ENCODE assay signal across 24 mouse cellular contexts in genomic region chr5:100945336-100945735, GRCm38 (mm10).
A peak's percentile ranks its signal among the peaks of the same experiment; 100 is the strongest.
DNase-seq lines count a peak whose midpoint lies in the region; ATAC-seq and TF ChIP-seq lines count a peak whose summit lies in the region.
"Had no signal": no experiment of that assay in that cellular context is flagged by ENCODE, and none has a peak within 500 bp of the region (broad histone marks: within the 10 kb centered on the region; RNA-seq: fewer than 3 reads in every experiment).

No protein-coding gene starts in this region.

- peak; percentile 37 for DNase-seq in heart, adult 11 months
- no peak for DNase-seq in heart, postnatal 14 days
- DNase-seq in kidney, adult 2 months: peak; percentile 59
- DNase-seq in kidney, adult 9 months: peak; percentile 65
- no peak for DNase-seq in kidney, adult 18-20 months
- DNase-seq: adrenal gland, adult 8-10 months; adrenal gland, postnatal 14 days; adrenal gland, postnatal 36 days; B cell, adult 2 months; cerebellum, adult 11-12 months; cerebellum, adult 2 months; cerebellum, adult 9-10 months; cerebellum, postnatal 10 days; cerebellum, postnatal 25 days had no signal

- no peak overlapping the region for H3K9ac ChIP-seq in kidney, embryonic 16.5 days (replicated peaks; ENCODE audit: low read length)
- H3K9ac ChIP-seq: embryonic facial prominence, embryonic 12.5 days; forebrain, embryonic 13.5 days; forebrain, embryonic 15.5 days had no signal

- no peak for ATAC-seq in kidney, embryonic 16.5 days (ENCODE audit: low FRiP score, low TSS enrichment)
- ATAC-seq: activated CD4-positive, CD25-positive, alpha-beta regulatory T cell, adult 4 months; CD4-positive, CD25-positive, alpha-beta regulatory T cell, adult 4 months; forebrain, embryonic 13.5 days; forebrain, embryonic 15.5 days; Patski had no signal

- H3K4me1 ChIP-seq in kidney, adult 2 months (ENCODE audit: control insufficient read depth, insufficient read depth, low read length): peaks cover 4% of the 10 kb centered on the region; the same call in 1 of the 2 replicates
- no peaks in the 10 kb centered on the region for H3K4me1 ChIP-seq in kidney, embryonic 16.5 days (ENCODE audit: insufficient read depth, low read length)
- H3K4me1 ChIP-seq: embryonic facial prominence, embryonic 10.5 days; embryonic facial prominence, embryonic 12.5 days; forebrain, embryonic 13.5 days; forebrain, embryonic 15.5 days had no signal

- TF ChIP-seq POLR2A in kidney, adult 2 months (IDR thresholded peaks at IDR 0.05; ENCODE audit: low read depth, low read length): no peak

- intact Hi-C loops in heart, postnatal 14 days (cut with DNase I): no loop called here

- no peak overlapping the region for H3K27ac ChIP-seq in kidney, adult 2 months (ENCODE audit: insufficient read depth, low read depth, low read length)
- H3K27ac ChIP-seq in kidney, embryonic 16.5 days (ENCODE audit: low read length): no peak overlapping the region
- H3K27ac ChIP-seq: embryonic facial prominence, embryonic 10.5 days; embryonic facial prominence, embryonic 12.5 days; forebrain, embryonic 13.5 days; forebrain, embryonic 15.5 days had no signal

- TF ChIP-seq CTCF in kidney, adult 2 months (conservative IDR thresholded peaks at IDR 0.05; ENCODE audit: insufficient read depth, insufficient read length, low read depth, low read length): no peak

- H3K4me3 ChIP-seq in kidney, adult 2 months (ENCODE audit: insufficient read depth, low read depth, low read length): no peak overlapping the region
- no peak overlapping the region for H3K4me3 ChIP-seq in kidney, embryonic 16.5 days (ENCODE audit: low read length)
- H3K4me3 ChIP-seq: embryonic facial prominence, embryonic 10.5 days; embryonic facial prominence, embryonic 12.5 days; forebrain, embryonic 13.5 days; forebrain, embryonic 15.5 days had no signal

- no peaks in the 10 kb centered on the region for H3K9me3 ChIP-seq in kidney, embryonic 16.5 days (ENCODE audit: low read length)
- H3K9me3 ChIP-seq: embryonic facial prominence, embryonic 10.5 days; embryonic facial prominence, embryonic 12.5 days; forebrain, embryonic 13.5 days; forebrain, embryonic 15.5 days had no signal

- 54% methylated on average over 10 of the region's 10 CpGs for WGBS in kidney, adult 2 months
- 64% methylated on average over 10 of the region's 10 CpGs for WGBS in kidney, embryonic 16.5 days

- no peaks in the 10 kb centered on the region for H3K36me3 ChIP-seq in kidney, adult 2 months (ENCODE audit: control insufficient read depth, insufficient read depth, low read length)
- H3K36me3 ChIP-seq in kidney, embryonic 16.5 days (ENCODE audit: insufficient read depth, low read length): no peaks in the 10 kb centered on the region
- H3K36me3 ChIP-seq: embryonic facial prominence, embryonic 10.5 days; embryonic facial prominence, embryonic 12.5 days; forebrain, embryonic 15.5 days; G1E had no signal

- no peak overlapping the region for H3K4me2 ChIP-seq in kidney, embryonic 16.5 days (replicated peaks; ENCODE audit: low read depth, low read length)
- H3K4me2 ChIP-seq: embryonic facial prominence, embryonic 12.5 days; forebrain, embryonic 13.5 days; forebrain, embryonic 15.5 days had no signal

- H3K27me3 ChIP-seq in kidney, adult 2 months (replicated peaks; ENCODE audit: control insufficient read depth, insufficient read depth, low read length): no peaks in the 10 kb centered on the region
- H3K27me3 ChIP-seq in kidney, embryonic 16.5 days (ENCODE audit: insufficient read depth, low read length): peaks cover 17% of the 10 kb centered on the region
- H3K27me3 ChIP-seq: CH12.LX; embryonic facial prominence, embryonic 12.5 days; forebrain, embryonic 13.5 days had no signal

Comparison
In these comparisons a context has a peak if more than half of its experiments do, and no peak if none do; other contexts are left out.
1. DNase-seq: peak in heart, adult 11 months (single experiment), kidney, adult 2 months (single experiment) and kidney, adult 9 months (single experiment); none in heart, postnatal 14 days (0 of 2) and kidney, adult 18-20 months (single experiment).